Mouse (Mus musculus): ENCODE measurements around the gene Lrp3. TPM values are rescaled to one million over a fixed set of nuclear protein-coding genes. Genes with fewer than 3 reads are reported as not detected.

The Lrp3 gene
- polyA plus RNA-seq, 1 experiment from 2014 or later: 9.0 TPM

- Histone ChIP-seq H3K4me2 (replicated peaks; ENCODE audit: low read depth, low read length) (peak overlapping the region; percentile 49), H3K4me1 (ENCODE audit: control insufficient read depth, insufficient read depth, low read length) (peaks cover 7% of the 10 kb centered on the region; the same call in 1 of the 2 replicates), H3K27ac (ENCODE audit: low read length) (peak overlapping the region; percentile 91), H3K27me3 (ENCODE audit: control insufficient read depth, insufficient read depth, low read length) (no peaks in the 10 kb centered on the region), H3K36me3 (ENCODE audit: control insufficient read depth, insufficient read depth, low read length) (no peaks in the 10 kb centered on the region), H3K9me3 (ENCODE audit: control insufficient read depth, low read depth, low read length) (0 out of 2 replicates have a peak, but pooled peaks cover 2% of the 10 kb centered on the region), H3K9ac (replicated peaks; ENCODE audit: low read depth, low read length) (peak overlapping the region; percentile 49; the same call in 1 of the 2 replicates), H3K4me3 (ENCODE audit: low read depth, low read length) (peak overlapping the region; percentile 57)
- ATAC-seq (ENCODE audit: insufficient number of reproducible peaks, insufficient read depth, low FRiP score, low read depth): peak; percentile 93
- WGBS: under 1% methylated on average over 45 of the region's 45 CpGs
Observed at GRCm38 (mm10) chr7:35234361-35235245, 19.3 kb upstream of the Lrp3 start.

GRCm38 (mm10) chr7:35233861-35234260 is 18.6 kb upstream of the Lrp3 start:
- peak overlapping the region; percentile 57 for H3K4me3 ChIP-seq (ENCODE audit: low read depth, low read length)
- H3K9ac ChIP-seq (replicated peaks; ENCODE audit: low read depth, low read length): peak overlapping the region; percentile 49; the same call in 1 of the 2 replicates
- H3K4me2 ChIP-seq (replicated peaks; ENCODE audit: low read depth, low read length): peak overlapping the region; percentile 49
- WGBS: 52% methylated on average over 12 of the region's 12 CpGs
- H3K27me3 ChIP-seq (ENCODE audit: control insufficient read depth, insufficient read depth, low read length): no peaks in the 10 kb centered on the region
- ATAC-seq (ENCODE audit: insufficient number of reproducible peaks, insufficient read depth, low FRiP score, low read depth): no peak
- 0 out of 2 replicates have a peak, but pooled peaks cover 2% of the 10 kb centered on the region for H3K9me3 ChIP-seq (ENCODE audit: control insufficient read depth, low read depth, low read length)
- no peaks in the 10 kb centered on the region for H3K36me3 ChIP-seq (ENCODE audit: control insufficient read depth, insufficient read depth, low read length)
- H3K4me1 ChIP-seq (ENCODE audit: control insufficient read depth, insufficient read depth, low read length): peaks cover 7% of the 10 kb centered on the region; the same call in 1 of the 2 replicates
- H3K27ac ChIP-seq (ENCODE audit: low read length): peak overlapping the region; percentile 91

GRCm38 (mm10) chr7:35232796-35233455 is 17.6 kb upstream of the Lrp3 start:
- no peak for ATAC-seq (ENCODE audit: insufficient number of reproducible peaks, insufficient read depth, low FRiP score, low read depth)
- H3K9me3 ChIP-seq (ENCODE audit: control insufficient read depth, low read depth, low read length): 0 out of 2 replicates have a peak, but pooled peaks cover 2% of the 10 kb centered on the region
- H3K4me3 ChIP-seq (ENCODE audit: low read depth, low read length): no peak overlapping the region
- H3K9ac ChIP-seq (replicated peaks; ENCODE audit: low read depth, low read length): no peak overlapping the region
- H3K4me1 ChIP-seq (ENCODE audit: control insufficient read depth, insufficient read depth, low read length): peaks cover 7% of the 10 kb centered on the region; the same call in 1 of the 2 replicates
- H3K36me3 ChIP-seq (ENCODE audit: control insufficient read depth, insufficient read depth, low read length): no peaks in the 10 kb centered on the region
- no peaks in the 10 kb centered on the region for H3K27me3 ChIP-seq (ENCODE audit: control insufficient read depth, insufficient read depth, low read length)
- H3K4me2 ChIP-seq (replicated peaks; ENCODE audit: low read depth, low read length): 0 out of 2 replicates have a peak overlapping the region, but pooled peaks have one; percentile 49
- H3K27ac ChIP-seq (ENCODE audit: low read length): no peak overlapping the region
- 29% methylated on average over 13 of the region's 13 CpGs for WGBS

DNA sequence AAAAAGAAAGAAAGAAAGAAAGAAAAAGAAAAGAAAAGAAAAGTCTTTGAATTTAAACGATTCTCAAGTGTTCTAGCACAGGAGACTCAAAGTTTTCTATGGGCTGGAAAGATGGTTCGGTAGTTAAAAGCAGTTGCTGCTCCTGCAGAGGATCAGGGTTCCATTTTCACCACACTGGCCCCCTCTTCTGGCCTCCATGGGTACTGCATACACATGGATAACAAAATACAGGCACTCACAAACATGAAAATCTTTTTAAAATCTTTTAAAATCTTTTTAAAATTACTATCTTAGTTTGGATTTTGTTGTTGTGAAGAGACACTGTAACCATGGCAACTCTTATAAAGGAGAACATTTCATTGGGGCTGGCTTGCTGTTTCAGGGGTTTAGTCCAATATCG is 15.0 kb upstream of the Lrp3 start:
- Histone ChIP-seq H3K36me3 (ENCODE audit: control insufficient read depth, insufficient read depth, low read length) (no peaks in the 10 kb centered on the region), H3K27ac (ENCODE audit: low read length) (no peak overlapping the region), H3K27me3 (ENCODE audit: control insufficient read depth, insufficient read depth, low read length) (no peaks in the 10 kb centered on the region), H3K9me3 (ENCODE audit: control insufficient read depth, low read depth, low read length) (0 out of 2 replicates have a peak, but pooled peaks cover 2% of the 10 kb centered on the region), H3K4me2 (replicated peaks; ENCODE audit: low read depth, low read length) (no peak overlapping the region), H3K9ac (replicated peaks; ENCODE audit: low read depth, low read length) (no peak overlapping the region), H3K4me3 (ENCODE audit: low read depth, low read length) (no peak overlapping the region), H3K4me1 (ENCODE audit: control insufficient read depth, insufficient read depth, low read length) (0 out of 2 replicates have a peak, but pooled peaks cover 4% of the 10 kb centered on the region)
- 65% methylated on average over 3 of the region's 3 CpGs for WGBS
- ATAC-seq (ENCODE audit: insufficient number of reproducible peaks, insufficient read depth, low FRiP score, low read depth): no peak

DNA sequence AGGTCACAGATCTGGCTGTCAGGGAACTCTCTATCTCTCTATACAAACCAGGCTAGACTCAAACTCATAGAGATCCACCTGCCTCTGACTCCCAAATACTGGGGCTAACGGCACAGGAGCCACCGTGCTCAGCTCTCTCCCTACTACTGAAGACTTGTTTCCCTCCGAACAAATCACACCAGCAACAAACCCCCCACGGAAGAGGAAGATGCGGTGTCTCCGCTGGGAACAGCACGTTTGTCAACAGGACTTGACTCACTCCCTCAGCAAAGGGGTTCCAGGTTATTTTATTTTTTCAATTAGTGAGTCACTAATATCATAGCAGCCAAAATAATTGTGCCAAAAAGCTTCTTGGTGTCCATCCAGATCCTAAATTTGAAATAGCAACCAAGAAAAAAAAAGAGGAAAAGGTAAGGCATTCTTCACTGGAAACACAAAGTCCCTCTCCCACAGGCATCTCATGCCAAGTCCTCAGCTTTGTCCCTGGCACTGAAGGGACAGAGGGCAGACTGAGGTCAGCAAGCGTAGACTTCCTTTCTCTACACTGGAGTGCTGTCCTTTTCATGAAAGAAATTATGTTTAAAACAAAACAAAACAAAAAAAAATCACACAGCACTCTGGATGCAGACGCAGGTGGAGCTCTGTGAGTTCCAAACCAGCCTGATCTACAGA is 5.5 kb upstream of the Lrp3 start:
- Histone ChIP-seq H3K9ac (replicated peaks; ENCODE audit: low read depth, low read length) (no peak overlapping the region), H3K27me3 (ENCODE audit: control insufficient read depth, insufficient read depth, low read length) (no peaks in the 10 kb centered on the region), H3K4me1 (ENCODE audit: control insufficient read depth, insufficient read depth, low read length) (no peaks in the 10 kb centered on the region; the same call in 1 of the 2 replicates), H3K4me3 (ENCODE audit: low read depth, low read length) (no peak overlapping the region), H3K36me3 (ENCODE audit: control insufficient read depth, insufficient read depth, low read length) (no peaks in the 10 kb centered on the region), H3K4me2 (replicated peaks; ENCODE audit: low read depth, low read length) (no peak overlapping the region), H3K27ac (ENCODE audit: low read length) (no peak overlapping the region), H3K9me3 (ENCODE audit: control insufficient read depth, low read depth, low read length) (no peaks in the 10 kb centered on the region)
- 69% methylated on average over 9 of the region's 9 CpGs for WGBS
- no peak for ATAC-seq (ENCODE audit: insufficient number of reproducible peaks, insufficient read depth, low FRiP score, low read depth)

- Histone ChIP-seq H3K9me3 (ENCODE audit: control insufficient read depth, low read depth, low read length) (no peaks in the 10 kb centered on the region), H3K4me2 (replicated peaks; ENCODE audit: low read depth, low read length) (peak overlapping the region; percentile 65), H3K36me3 (ENCODE audit: control insufficient read depth, insufficient read depth, low read length) (no peaks in the 10 kb centered on the region; the same call in 1 of the 2 replicates), H3K27ac (ENCODE audit: low read length) (no peak overlapping the region), H3K4me3 (ENCODE audit: low read depth, low read length) (peak overlapping the region; percentile 65), H3K27me3 (ENCODE audit: control insufficient read depth, insufficient read depth, low read length) (no peaks in the 10 kb centered on the region), H3K9ac (replicated peaks; ENCODE audit: low read depth, low read length) (no peak overlapping the region), H3K4me1 (ENCODE audit: control insufficient read depth, insufficient read depth, low read length) (peaks cover 10% of the 10 kb centered on the region; the same call in 1 of the 2 replicates)
- no peak for ATAC-seq (ENCODE audit: insufficient number of reproducible peaks, insufficient read depth, low FRiP score, low read depth)
- 42% methylated on average over 5 of the region's 5 CpGs for WGBS
Observed at GRCm38 (mm10) chr7:35215731-35216130, 433 bp upstream of the Lrp3 start.

- no peaks in the 10 kb centered on the region for H3K27me3 ChIP-seq (ENCODE audit: control insufficient read depth, insufficient read depth, low read length)
- ATAC-seq (ENCODE audit: insufficient number of reproducible peaks, insufficient read depth, low FRiP score, low read depth): peak; percentile 34; the same call in 1 of the 2 replicates
- peak overlapping the region; percentile 64 for H3K9ac ChIP-seq (replicated peaks; ENCODE audit: low read depth, low read length)
- no peak overlapping the region for H3K27ac ChIP-seq (ENCODE audit: low read length)
- under 1% methylated on average over 50 of the region's 79 CpGs for WGBS
- no peaks in the 10 kb centered on the region; the same call in 1 of the 2 replicates for H3K36me3 ChIP-seq (ENCODE audit: control insufficient read depth, insufficient read depth, low read length)
- peak overlapping the region; percentile 65 for H3K4me3 ChIP-seq (ENCODE audit: low read depth, low read length)
- peak overlapping the region; percentile 65 for H3K4me2 ChIP-seq (replicated peaks; ENCODE audit: low read depth, low read length)
- no peaks in the 10 kb centered on the region for H3K9me3 ChIP-seq (ENCODE audit: control insufficient read depth, low read depth, low read length)
- peaks cover 10% of the 10 kb centered on the region; the same call in 1 of the 2 replicates for H3K4me1 ChIP-seq (ENCODE audit: control insufficient read depth, insufficient read depth, low read length)
Observed at GRCm38 (mm10) chr7:35214442-35215222, 666 bp downstream of the Lrp3 start.
